Mouse (Mus musculus): ENCODE results near the gene Nell2.
A peak's percentile ranks its signal among the peaks of the same experiment; 100 is the strongest.
"Not testable (repeated sequence)": the region's sequence is repeated elsewhere in the genome, so short reads cannot be mapped to it uniquely, and the experiment has no call there.

The Nell2 gene

GRCm38 (mm10) chr15:95241161-95241560 is 287.2 kb downstream of the Nell2 start:
- no peak for DNase-seq (ENCODE audit: low read depth, low spot score)

DNA sequence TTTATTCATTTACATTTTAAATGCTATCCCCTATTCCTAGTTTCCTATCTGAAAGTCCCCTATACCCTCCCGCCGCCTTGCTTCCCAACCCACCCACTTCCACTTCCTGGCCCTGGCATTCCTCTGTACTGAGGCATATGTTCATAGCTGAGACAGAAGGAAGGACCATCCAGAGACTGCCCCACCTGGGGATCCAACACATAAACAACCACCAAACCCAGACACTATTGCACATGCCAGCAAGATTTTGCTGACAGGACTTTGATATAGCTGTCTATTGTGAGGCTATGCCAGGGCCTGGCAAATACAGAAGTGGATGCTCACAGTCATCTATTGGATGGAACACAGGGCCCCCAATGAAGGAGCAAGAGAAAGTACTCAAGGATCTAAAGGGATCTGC is 291.3 kb downstream of the Nell2 start:
- not testable (repeated sequence) for DNase-seq (ENCODE audit: low read depth, low spot score)

DNA sequence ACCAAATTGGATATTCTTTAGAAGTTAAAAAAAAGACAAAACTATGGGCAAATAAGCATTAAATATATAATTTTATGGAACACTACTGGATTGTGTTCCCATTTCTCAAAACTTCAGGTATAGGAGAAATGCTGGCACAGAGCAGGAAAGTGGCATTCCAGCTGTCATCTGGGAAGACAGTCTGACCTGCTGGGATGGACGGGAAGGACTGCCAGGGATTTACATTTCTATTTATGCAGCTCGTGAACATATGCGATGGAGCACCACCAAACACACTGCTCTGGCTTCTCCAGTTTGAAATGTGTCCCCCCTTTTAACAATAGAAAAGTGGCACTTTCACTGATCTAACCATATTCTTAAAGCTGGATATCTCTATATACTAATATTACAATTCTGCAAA is 291.9 kb downstream of the Nell2 start:
- DNase-seq (ENCODE audit: low read depth, low spot score) = no peak

- DNase-seq (ENCODE audit: low read depth, low spot score) = no peak
Measured at GRCm38 (mm10) chr15:95231171-95231570, 297.2 kb downstream of the Nell2 start.

DNA sequence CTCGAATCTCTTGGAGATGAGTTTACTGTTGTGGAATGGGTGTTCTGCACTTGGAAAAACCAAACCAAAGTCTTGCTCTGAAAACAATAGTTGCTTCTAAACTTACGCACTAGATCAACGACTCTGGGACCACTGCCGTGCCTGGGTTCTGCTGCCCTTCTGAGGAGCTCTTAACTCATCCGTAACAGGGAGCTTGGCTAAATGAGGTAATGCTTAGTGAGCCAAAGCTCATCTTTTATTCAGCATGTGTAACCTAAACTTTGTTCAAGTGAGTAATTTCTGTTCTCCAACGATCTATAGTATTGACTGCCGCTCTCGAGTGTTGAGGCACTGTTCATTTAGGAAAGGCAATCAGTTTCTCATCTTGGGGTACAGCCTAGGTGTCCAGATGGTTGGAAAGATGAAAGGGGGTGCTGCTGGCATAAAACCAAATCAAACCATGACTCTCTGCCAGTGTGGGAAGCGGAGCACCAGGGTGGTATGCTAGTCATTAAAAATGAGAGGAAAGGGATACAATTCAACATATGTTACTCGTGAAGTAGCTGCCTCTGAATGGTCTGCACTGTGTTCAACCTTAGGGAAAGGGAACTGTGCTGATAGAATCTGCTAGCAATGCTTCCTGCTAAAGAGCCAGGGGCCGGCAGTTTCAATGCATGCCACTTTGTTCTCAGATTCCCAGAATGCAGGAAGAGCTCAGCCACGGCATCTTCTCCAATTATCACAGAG is 311.6 kb downstream of the Nell2 start:
- no peak for DNase-seq (ENCODE audit: low read depth, low spot score)

DNA sequence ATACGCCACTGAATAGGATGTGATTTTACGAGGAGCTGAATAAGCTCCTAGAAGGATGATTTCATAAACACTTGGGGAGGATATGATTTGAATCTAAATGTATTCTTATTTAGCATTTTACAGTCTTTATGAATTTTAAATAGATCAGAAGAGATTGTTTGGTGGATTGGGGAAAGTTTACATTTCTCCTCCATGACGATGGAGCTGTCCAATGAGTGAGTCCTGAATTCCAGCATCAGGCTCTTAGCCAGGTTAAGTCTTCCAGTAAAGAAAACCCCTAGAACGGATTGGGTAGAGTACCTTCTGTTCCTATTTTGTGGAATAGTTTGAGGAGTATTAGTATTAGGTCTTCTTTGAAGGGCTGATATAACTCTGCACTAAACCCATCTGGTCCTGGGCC is 317.8 kb downstream of the Nell2 start:
- no peak for DNase-seq (ENCODE audit: low read depth, low spot score)

DNA sequence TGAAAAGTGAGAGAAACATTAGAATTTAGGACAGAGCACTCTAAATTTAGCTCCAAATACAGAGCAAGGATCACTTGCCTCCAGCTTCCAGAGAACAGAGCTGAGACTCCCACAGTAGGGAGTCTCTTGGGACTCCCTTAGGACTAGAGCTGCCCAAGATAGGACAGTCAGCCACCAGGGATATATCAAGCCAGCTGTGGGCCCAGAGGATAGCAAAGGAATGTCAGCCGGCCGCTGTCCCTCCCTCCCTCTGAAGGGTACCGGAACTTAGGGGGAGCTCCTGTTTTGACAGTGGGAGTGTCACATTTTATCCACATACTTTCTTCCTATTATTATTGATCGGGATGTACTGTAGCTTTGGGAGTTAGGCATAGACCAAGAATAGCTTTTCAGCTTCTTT is 319.2 kb downstream of the Nell2 start:
- no peak for DNase-seq (ENCODE audit: low read depth, low spot score)

GRCm38 (mm10) chr15:95193661-95194280 is 334.6 kb downstream of the Nell2 start:
- no peak for DNase-seq (ENCODE audit: low read depth, low spot score)

- no peak for DNase-seq (ENCODE audit: low read depth, low spot score)
Measured at GRCm38 (mm10) chr15:95192951-95193350, 335.4 kb downstream of the Nell2 start.

DNA sequence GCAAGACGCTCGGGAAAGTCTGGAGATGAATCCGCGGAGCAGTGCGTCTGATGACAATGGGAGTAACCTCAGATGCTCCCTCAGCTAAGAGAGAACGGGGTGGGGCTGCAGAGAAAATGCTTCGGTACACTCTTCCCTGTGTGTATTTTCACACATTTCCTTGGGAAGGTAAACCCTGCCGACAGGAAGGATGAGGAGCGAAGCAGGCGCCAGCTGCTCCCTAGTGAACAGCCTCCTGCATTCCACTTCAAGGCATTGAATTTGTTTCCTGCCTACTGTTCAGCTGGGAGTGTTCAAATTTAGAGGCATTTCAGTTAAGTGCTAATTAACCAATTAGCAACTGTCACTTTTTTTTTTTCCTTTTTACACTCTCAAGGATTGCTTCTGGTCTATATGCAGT is 342.1 kb downstream of the Nell2 start:
- DNase-seq (ENCODE audit: low read depth, low spot score) = no peak

- no peak for DNase-seq (ENCODE audit: low read depth, low spot score)
Measured at GRCm38 (mm10) chr15:95185419-95185818, 342.9 kb downstream of the Nell2 start.

DNA sequence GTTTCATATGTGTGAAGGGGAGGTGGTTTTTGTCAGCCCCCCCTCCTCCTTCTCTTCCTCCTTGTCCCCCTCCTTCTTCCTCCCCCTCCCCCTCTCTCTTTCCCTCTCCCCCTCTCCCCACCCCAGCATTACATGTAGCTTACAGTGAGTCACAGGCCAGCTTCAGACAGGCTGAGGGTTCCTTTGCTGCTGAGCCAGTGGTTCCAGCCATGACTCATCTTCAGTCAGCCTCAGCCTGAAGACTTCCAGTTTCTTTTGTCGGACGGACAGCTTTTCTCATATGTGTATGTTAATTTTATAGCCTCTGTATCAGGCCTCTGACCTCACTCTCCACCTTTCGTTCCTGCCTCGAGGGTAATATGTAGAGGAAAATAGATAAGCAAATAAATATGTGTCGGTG is 344.9 kb downstream of the Nell2 start:
- no peak for DNase-seq (ENCODE audit: low read depth, low spot score)

DNA sequence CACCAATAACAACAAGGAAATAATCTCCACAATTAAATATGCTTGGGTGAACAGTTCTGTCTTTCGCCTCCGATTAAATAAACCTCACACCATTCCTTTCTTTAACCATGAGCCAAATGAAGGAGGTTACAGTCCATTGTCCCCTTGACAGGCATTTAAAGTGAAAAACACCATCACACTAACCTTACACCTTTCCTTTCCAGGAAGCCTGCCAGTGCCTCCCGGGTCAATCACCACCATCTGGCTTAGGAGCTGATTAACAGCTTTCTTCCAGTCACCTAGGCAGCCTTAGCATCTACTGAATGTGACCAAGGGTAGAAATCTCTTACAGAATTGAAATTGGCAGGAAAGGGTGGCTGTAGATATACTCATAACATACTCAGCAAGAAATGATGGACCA is 371.5 kb downstream of the Nell2 start:
- peak; percentile 17 for DNase-seq (ENCODE audit: low read depth, low spot score)

DNA sequence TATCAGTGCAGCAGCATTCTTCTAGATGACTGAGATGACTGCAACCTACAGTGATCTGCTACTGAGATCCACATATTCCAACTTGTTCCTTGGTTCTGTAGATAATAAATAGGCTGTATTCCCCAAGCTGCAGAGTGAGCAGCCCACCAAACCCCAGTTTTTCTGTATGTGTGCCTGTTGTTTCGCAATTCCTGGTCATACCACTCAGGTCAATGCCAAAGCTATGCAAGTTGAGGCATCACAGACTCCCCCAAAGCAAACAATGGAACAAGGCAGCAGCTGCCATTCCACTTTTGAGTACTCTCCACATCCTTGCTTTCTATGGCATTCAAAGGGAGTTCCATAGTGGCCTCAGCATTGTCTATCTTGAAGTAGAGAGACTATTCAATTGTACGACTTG is 383.2 kb downstream of the Nell2 start:
- DNase-seq (ENCODE audit: low read depth, low spot score) = no peak

DNA sequence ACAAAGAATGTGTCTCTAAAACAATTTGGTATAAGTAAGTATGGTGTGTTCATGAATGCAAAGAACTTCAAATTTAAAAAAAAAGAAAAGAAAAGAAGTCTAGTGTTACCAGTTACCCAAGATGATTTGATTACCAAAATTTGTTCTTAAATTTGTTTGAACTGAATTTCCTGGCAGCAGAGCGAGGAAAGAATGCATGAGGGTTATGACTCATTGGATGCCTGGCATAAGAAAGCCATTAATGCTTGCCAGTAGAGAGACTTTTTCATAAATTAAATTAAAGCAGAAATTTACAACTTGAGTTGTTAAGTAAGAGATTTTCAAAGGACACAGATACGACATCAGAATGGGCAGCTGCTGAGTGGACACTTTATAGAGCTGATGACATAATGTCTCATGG is 384.2 kb downstream of the Nell2 start:
- DNase-seq (ENCODE audit: low read depth, low spot score) = no peak

GRCm38 (mm10) chr15:95138709-95139409 is 389.5 kb downstream of the Nell2 start:
- no peak for DNase-seq (ENCODE audit: low read depth, low spot score)

DNA sequence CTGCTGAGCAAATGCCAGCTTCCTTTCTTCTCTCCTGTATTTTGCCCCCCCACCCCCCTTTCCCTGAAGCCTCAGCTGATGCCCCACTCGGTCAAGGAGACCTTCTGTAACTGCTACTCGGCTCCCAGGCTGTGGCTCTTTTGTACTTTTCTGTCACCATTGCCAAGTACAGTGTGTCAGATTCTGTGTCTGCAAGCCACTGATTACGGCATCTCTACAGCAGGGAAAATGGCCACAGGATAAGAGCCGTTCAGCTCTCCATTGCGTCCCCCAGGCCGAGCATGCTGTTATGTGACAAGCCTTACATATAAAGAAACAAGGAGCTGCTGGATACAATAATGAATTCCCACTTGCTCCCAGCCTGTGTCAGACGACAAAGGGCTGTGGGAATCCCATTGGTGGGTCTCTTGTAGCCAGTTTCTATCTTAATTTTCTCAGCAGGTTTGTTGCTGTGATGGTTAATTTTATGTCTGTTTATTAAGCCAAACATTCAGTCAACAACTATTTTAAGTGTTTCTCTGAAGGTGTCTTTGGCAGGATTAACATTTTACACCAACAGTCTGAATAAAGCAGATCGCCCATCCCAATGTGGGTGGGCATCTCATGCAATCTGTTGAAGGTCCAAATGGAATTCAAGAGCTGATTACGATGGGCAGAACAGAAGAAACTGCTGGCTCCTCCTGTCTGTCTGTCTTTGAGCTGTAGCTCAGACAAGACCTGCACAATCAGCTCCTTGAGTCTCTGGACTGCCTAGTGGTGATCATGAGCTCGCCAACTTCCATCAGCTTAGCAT is 391.1 kb downstream of the Nell2 start:
- no peak for DNase-seq (ENCODE audit: low read depth, low spot score)

DNA sequence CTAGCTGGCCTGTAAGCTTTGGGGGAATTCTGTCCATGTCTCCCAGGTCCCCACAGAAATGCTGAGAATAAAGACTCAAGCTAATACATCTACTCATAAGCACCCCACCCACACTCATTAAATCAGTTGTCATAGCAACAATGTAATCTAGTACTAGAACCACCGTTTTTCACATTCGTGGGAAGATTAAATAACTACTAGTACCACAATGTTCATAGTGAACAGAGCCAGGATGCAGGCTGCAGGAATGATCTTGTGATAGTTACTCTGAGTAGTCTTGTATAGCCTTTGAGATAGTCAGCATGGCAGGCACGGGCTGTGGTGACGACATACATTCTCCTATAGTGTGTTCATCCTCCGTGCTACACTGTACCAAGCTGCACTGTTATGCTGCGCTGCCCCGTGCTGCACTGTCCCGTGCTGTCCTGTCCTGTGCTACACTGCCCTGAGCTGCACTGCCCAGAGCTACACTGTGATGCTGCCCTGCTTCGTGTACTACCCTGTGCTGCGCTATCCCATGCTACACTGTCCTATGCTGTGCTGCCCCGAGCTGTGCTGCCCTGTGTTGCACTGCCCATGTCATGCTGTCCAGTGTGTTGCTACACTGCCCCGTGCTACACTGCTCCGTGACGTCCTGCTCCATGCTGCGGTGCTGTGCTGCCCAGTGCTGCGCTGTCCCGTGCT is 392.3 kb downstream of the Nell2 start:
- DNase-seq (ENCODE audit: low read depth, low spot score) = no peak

DNA sequence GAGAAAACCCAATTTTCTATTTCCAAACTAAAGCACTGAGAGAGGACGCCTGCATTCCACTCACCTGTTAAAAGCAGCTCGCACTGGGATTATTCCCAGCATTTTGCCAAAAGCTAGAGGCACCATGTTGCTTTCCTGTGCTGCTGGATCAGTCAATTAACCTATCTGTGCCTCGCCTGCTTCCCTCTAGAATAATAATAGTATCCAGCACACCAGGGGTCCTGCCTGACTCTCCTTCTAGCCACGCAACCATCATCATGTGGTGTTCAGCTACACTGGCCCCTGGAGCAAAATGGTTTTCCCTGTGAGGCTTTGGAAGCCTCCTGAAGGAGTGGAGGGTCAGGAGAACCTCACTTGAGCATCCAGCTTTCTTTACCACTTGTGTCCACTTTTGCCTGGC is 397.0 kb downstream of the Nell2 start:
- DNase-seq (ENCODE audit: low read depth, low spot score) = no peak

- no peak for DNase-seq (ENCODE audit: low read depth, low spot score)
Measured at GRCm38 (mm10) chr15:95108626-95109025, 419.7 kb downstream of the Nell2 start.

DNA sequence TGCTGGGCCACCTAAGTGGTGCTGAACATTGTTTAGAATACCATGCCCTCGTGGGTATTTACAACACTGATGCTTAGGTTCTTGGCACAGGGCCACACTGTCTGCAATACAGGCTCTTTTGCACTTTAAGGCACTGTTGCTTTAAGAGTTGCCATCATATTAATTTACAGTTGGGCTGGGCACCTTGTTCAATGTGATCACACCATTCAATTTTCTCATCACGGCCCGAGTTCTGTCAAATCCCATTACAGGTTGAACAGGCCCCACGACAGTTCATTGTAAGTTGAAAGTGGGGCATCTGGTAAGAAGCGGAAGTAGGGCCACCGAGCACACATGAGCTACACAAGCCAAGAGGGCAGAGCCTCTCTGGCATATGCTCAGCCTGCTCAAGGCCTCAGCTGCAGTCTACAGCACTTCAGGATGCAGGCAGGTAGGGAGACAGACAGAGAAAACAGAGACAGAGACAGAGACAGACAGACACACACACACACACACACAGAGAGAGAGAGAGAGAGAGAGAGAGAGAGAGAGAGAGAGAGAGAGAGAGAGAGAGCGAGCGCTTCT is 421.0 kb downstream of the Nell2 start:
- no peak for DNase-seq (ENCODE audit: low read depth, low spot score)
